Mouse (Mus musculus) liver, embryonic 16.5 days (tissue): ENCODE data around the gene Trpm3. TPM values are rescaled to one million over a fixed set of nuclear protein-coding genes. Genes with fewer than 3 reads are reported as not detected.

Experiments
- ATAC-seq: fragments of 200-750 bp; cut with Nextera tagmentation; 2 replicates; pipeline ENCODE4 v1.8.0; 2017; ENCODE audit warnings: low read depth, mild to moderate bottlenecking, moderate number of reproducible peaks, moderate library complexity
- H3K27ac ChIP-seq: fragments of 300-500 bp; sonication (generic); 2 replicates; pipeline ENCODE4 v1.5.1; 2014; ENCODE audit warnings: mild to moderate bottlenecking, low read length
- H3K27me3 ChIP-seq: fragments of 300-500 bp; sonication (generic); 2 replicates; pipeline ENCODE4 v1.6.1; 2014; ENCODE audit warnings: low read depth, low read length, mixed read lengths; ENCODE audit not compliant: control insufficient read depth, insufficient read depth
- H3K36me3 ChIP-seq: fragments of 300-500 bp; sonication (generic); 2 replicates; pipeline ENCODE4 v1.6.1; 2014; ENCODE audit warnings: mild to moderate bottlenecking; ENCODE audit not compliant: control insufficient read depth, insufficient read depth
- H3K4me1 ChIP-seq: fragments of 300-500 bp; sonication (generic); 2 replicates; pipeline ENCODE4 v1.6.1; 2014; ENCODE audit warnings: low read depth, low read length, mixed read lengths; ENCODE audit not compliant: control insufficient read depth
- H3K4me2 ChIP-seq: fragments of 300-500 bp; sonication (generic); 2 replicates; pipeline ENCODE4 v1.6.1; 2014; ENCODE audit warnings: low read depth, low read length, mixed read lengths
- H3K4me3 ChIP-seq: fragments of 300-500 bp; sonication (generic); 2 replicates; pipeline ENCODE4 v1.5.1; 2014; ENCODE audit warnings: low read depth, mild to moderate bottlenecking, low read length
- H3K9ac ChIP-seq: fragments of 300-500 bp; sonication (generic); 2 replicates; pipeline ENCODE4 v1.6.1; 2014; ENCODE audit warnings: low read depth, low read length
- H3K9me3 ChIP-seq: fragments of 300-500 bp; sonication (generic); replicated peaks from 2 replicates; pipeline ENCODE4 v1.6.1; 2016; ENCODE audit warnings: low read length; ENCODE audit not compliant: control insufficient read depth
- WGBS: fragments of 180-500 bp; shearing (Covaris S2); extraction: QIAGEN DNeasy Blood & Tissue Kit; methylation state at CpG from one replicate; pipeline ENCODE4 v1.1.7; 2014; ENCODE audit not compliant: insufficient replicate concordance; 5-methylcytosine and 5-hydroxymethylcytosine counted together
- polyA plus RNA-seq: library from polyadenylated mRNA; unstranded; fragments of >200 nt; fragmentation: Nextera tagmentation; extraction: Ambion mirVana; gene quantifications from 2 replicates; pipeline ENCODE4 v1.2.1, GENCODE M21; 2015

Trpm3 gene
- polyA plus RNA-seq, 1 experiment from 2014 or later: 0.04 TPM

DNA sequence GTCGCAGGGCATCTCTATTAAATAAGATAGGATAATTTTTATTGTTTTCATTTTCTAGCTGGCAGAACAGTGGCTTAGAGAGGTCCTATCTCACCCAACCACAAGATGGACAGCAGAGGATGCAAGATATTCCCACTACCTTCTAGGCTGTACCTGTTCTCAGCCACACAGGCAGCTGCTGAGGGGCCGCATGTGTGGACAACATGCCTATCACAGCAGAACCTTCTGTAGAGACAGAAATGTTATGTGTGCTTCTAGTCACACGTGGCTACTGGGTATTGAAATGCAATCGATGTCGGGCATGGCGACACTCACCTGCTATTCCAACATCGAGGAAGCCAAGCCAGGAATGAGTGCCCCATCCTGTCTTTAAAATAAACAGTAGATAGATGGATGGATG lies 744.3 kb downstream of the Trpm3 start:
- Histone ChIP-seq H3K4me2 (no peak overlapping the region), H3K27me3 (no peaks in the 10 kb centered on the region), H3K9ac (no peak overlapping the region), H3K4me3 (no peak overlapping the region), H3K9me3 (no peaks in the 10 kb centered on the region), H3K4me1 (no peaks in the 10 kb centered on the region), H3K36me3 (no peaks in the 10 kb centered on the region), H3K27ac (no peak overlapping the region)
- WGBS: 67% methylated on average over 7 of the region's 7 CpGs
- no peak for ATAC-seq

DNA sequence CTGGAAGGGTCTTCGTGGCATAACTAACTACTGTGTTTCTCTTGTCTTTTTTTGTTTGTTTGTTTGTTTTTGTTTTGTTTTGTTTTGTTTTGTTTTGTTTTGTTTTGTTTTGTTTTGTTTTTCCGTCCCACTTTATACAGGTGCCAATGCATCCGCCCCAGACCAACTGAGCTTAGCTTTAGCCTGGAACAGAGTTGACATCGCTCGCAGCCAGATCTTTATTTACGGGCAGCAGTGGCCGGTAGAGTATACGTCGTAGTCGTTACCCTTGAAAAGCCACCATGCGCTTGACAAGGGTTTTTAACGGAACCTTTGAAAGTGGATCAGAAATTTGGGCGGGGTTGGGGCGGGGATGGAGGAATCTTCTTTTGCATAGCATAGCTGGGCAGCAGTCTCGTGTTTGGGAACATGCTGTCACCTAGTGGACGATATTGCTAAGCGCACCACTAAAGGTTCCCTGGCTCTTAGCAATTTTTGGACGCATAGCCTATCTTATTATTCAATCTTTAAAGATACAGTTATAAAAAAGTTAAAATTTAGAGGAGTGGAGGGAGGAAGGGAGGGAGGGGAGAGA lies 745.0 kb downstream of the Trpm3 start:
- 19% methylated on average over 18 of the region's 18 CpGs for WGBS
- H3K4me2 ChIP-seq: no peak overlapping the region
- no peaks in the 10 kb centered on the region for H3K4me1 ChIP-seq
- no peaks in the 10 kb centered on the region for H3K27me3 ChIP-seq
- H3K4me3 ChIP-seq: no peak overlapping the region
- H3K9ac ChIP-seq: no peak overlapping the region
- no peak for ATAC-seq
- no peaks in the 10 kb centered on the region for H3K36me3 ChIP-seq
- H3K9me3 ChIP-seq: no peaks in the 10 kb centered on the region
- H3K27ac ChIP-seq: no peak overlapping the region

- no peaks in the 10 kb centered on the region for H3K36me3 ChIP-seq
- no peak overlapping the region for H3K9ac ChIP-seq
- no peak overlapping the region for H3K27ac ChIP-seq
- H3K4me2 ChIP-seq: no peak overlapping the region
- no peaks in the 10 kb centered on the region for H3K9me3 ChIP-seq
- H3K4me1 ChIP-seq: no peaks in the 10 kb centered on the region
- no peak overlapping the region for H3K4me3 ChIP-seq
- WGBS: 38% methylated on average over 11 of the region's 11 CpGs
- H3K27me3 ChIP-seq: no peaks in the 10 kb centered on the region
- no peak for ATAC-seq
Measured at GRCm38 (mm10) chr19:22884357-22884756, 745.5 kb downstream of the Trpm3 start.

DNA sequence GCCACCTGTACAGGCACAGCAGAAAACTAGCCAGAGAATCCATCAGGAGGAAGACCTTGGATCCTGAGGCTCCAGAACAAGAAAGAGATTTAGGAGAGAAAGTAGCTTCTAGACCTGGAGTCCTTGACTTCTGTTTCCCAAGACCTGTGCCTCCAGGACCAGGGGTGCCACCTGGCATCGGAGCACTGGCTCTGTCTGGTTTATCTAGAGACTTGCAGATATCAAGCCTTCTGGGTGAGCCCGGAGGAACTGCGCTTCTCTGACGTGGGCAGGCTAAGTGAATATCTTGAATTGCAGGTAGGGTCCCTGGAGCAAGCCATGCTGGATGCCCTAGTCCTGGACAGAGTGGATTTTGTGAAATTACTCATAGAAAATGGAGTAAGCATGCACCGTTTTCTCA lies 746.2 kb downstream of the Trpm3 start:
- no peak overlapping the region for H3K4me3 ChIP-seq
- H3K9ac ChIP-seq: no peak overlapping the region
- WGBS: 60% methylated on average over 5 of the region's 5 CpGs
- H3K9me3 ChIP-seq: no peaks in the 10 kb centered on the region
- no peaks in the 10 kb centered on the region for H3K4me1 ChIP-seq
- no peak overlapping the region for H3K4me2 ChIP-seq
- H3K27me3 ChIP-seq: no peaks in the 10 kb centered on the region
- no peak overlapping the region for H3K27ac ChIP-seq
- no peak for ATAC-seq
- no peaks in the 10 kb centered on the region for H3K36me3 ChIP-seq

DNA sequence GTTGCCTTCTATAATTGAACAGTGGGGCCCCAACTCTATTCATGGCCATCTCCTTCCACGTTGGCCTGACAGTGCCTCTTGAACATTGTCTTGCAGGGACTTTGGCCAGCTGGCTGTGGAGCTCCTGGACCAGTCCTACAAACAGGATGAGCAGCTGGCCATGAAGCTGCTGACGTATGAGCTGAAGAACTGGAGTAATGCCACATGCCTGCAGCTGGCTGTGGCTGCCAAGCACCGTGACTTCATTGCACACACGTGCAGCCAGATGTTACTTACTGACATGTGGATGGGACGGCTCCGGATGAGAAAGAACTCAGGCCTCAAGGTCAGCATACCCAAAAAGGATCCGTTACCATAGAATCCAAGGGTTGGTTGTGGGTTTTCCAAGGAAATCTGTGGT lies 763.0 kb downstream of the Trpm3 start:
- H3K4me3 ChIP-seq: no peak overlapping the region
- no peak overlapping the region for H3K27ac ChIP-seq
- H3K9me3 ChIP-seq: no peaks in the 10 kb centered on the region
- H3K4me2 ChIP-seq: no peak overlapping the region
- ATAC-seq: no peak
- 64% methylated on average over 7 of the region's 7 CpGs for WGBS
- no peak overlapping the region for H3K9ac ChIP-seq
- no peaks in the 10 kb centered on the region for H3K36me3 ChIP-seq
- no peaks in the 10 kb centered on the region for H3K4me1 ChIP-seq
- no peaks in the 10 kb centered on the region for H3K27me3 ChIP-seq

DNA sequence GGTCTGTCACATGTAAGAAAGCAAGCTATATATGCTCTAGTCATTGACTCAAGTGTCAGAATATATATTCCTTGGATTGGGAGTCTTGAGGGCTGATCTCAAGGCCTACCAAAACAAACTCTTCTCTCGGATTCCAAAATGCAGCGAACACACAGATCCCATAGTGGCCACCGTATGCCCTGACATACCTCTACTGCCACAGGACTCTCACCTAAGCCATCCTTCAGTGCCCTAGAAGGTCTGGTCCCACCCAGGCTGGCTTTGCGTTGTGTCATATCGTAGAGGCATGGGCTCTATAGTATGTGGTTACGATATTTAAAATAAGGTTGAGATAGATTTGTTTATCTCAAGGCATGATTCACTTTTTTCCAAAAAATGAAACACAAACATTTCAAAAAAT lies 763.5 kb downstream of the Trpm3 start:
- Histone ChIP-seq H3K27ac (no peak overlapping the region), H3K4me2 (no peak overlapping the region), H3K36me3 (no peaks in the 10 kb centered on the region), H3K4me1 (no peaks in the 10 kb centered on the region), H3K9me3 (no peaks in the 10 kb centered on the region), H3K9ac (no peak overlapping the region), H3K27me3 (no peaks in the 10 kb centered on the region), H3K4me3 (no peak overlapping the region)
- ATAC-seq: no peak
- 73% methylated on average over 6 of the region's 6 CpGs for WGBS

DNA sequence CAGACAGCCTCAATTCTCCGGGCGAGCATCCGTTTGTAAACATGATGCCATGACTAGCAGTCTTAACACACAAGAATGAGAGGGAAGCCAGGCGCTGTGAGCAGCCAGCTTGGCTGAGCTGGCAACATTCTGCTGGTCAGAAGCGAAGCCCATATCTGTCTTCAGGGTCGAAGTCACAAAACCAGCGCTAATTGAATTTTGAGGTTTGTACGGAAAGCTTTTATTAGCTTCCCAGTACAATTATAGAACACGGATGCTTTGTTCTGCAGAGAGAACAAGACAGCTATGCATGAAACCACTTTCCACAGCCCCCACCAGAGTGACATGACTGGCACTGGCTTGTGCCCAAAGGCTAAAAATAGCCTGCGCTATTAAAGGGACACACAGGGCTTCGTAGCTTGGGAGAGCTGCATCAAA lies 766.2 kb downstream of the Trpm3 start:
- H3K9me3 ChIP-seq: no peaks in the 10 kb centered on the region
- H3K9ac ChIP-seq: no peak overlapping the region
- no peaks in the 10 kb centered on the region for H3K4me1 ChIP-seq
- H3K27ac ChIP-seq: no peak overlapping the region
- WGBS: 68% methylated on average over 11 of the region's 11 CpGs
- H3K36me3 ChIP-seq: no peaks in the 10 kb centered on the region
- ATAC-seq: no peak
- H3K4me2 ChIP-seq: no peak overlapping the region
- no peaks in the 10 kb centered on the region for H3K27me3 ChIP-seq
- no peak overlapping the region for H3K4me3 ChIP-seq

DNA sequence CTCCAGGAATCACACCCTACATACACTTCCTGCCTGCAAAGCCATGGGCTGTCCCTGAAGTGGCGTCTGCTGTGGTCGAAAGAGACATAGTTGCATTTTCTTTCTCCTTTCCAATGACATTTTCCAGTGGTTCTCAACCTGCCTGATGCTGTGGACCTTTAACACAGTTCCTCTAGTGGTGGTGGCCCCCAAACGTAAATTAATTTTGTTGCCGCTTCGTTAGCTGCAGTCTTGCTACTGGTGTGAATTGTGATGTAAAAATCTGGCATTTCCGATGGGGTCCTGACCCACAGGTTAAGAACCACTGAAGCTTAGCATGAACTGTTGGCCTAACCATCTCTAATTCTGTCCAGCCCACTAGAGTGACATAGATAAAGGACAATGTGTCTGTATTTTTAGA lies 771.8 kb downstream of the Trpm3 start:
- no peaks in the 10 kb centered on the region for H3K27me3 ChIP-seq
- no peak overlapping the region for H3K4me3 ChIP-seq
- 72% methylated on average over 6 of the region's 6 CpGs for WGBS
- no peak overlapping the region for H3K27ac ChIP-seq
- no peaks in the 10 kb centered on the region for H3K36me3 ChIP-seq
- no peak overlapping the region for H3K4me2 ChIP-seq
- no peaks in the 10 kb centered on the region for H3K9me3 ChIP-seq
- no peak for ATAC-seq
- H3K4me1 ChIP-seq: no peaks in the 10 kb centered on the region
- H3K9ac ChIP-seq: no peak overlapping the region

GRCm38 (mm10) chr19:22912971-22913370 lies 774.1 kb downstream of the Trpm3 start:
- H3K4me2 ChIP-seq: no peak overlapping the region
- ATAC-seq: no peak
- no peaks in the 10 kb centered on the region for H3K27me3 ChIP-seq
- H3K9ac ChIP-seq: no peak overlapping the region
- H3K4me3 ChIP-seq: no peak overlapping the region
- no peaks in the 10 kb centered on the region for H3K4me1 ChIP-seq
- no peaks in the 10 kb centered on the region for H3K9me3 ChIP-seq
- H3K27ac ChIP-seq: no peak overlapping the region
- 66% methylated on average over 4 of the region's 4 CpGs for WGBS
- no peaks in the 10 kb centered on the region for H3K36me3 ChIP-seq
